Mouse (Mus musculus) effector memory CD4-positive, alpha-beta T cell, adult 7 months (primary cell): Measurements from ENCODE around the gene Hist1h1c. TPM values are rescaled to one million over a fixed set of nuclear protein-coding genes. Genes with fewer than 3 reads are reported as not detected.

Experiments used
- polyA plus RNA-seq: library from polyadenylated mRNA; unstranded; fragments of 100-300 nt; shearing (Covaris generic); gene quantifications from one replicate; pipeline ENCODE4 v1.2.1, GENCODE M21; 2017

Hist1h1c gene
- 38.7 TPM for polyA plus RNA-seq

GRCm38 (mm10) chr13:23738677-23739068 is at the start of gene Hist1h1c:
Gene Hist1h1c (plus strand): TSS chr13:23738808.

GRCm38 (mm10) chr13:23695514-23695913 is 43.1 kb upstream of the Hist1h1c start, which contains the start of gene Hist1h1t:
Gene Hist1h1t (plus strand): TSS chr13:23695814.

DNA sequence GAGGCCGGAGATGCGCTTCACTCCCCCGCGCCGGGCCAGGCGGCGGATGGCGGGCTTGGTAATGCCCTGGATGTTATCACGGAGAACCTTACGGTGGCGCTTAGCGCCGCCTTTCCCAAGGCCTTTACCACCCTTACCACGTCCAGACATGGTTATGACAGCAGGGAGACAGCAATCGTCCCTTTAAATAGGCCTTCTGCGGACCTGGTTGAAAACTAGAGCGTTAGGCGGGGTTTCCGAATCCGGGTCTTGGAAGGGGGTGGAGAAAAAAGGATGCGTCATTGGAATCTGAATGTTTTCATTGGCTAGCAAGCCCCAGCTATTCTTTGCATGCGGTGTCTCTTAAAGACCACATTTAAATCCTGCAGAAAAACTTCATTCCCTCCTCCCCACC is 40.3 kb upstream of the Hist1h1c start, which contains the start of gene Hist1h4c:
TSS of gene Hist1h4c (minus strand) at position 155 of the 394 bp plus-strand sequence.

DNA sequence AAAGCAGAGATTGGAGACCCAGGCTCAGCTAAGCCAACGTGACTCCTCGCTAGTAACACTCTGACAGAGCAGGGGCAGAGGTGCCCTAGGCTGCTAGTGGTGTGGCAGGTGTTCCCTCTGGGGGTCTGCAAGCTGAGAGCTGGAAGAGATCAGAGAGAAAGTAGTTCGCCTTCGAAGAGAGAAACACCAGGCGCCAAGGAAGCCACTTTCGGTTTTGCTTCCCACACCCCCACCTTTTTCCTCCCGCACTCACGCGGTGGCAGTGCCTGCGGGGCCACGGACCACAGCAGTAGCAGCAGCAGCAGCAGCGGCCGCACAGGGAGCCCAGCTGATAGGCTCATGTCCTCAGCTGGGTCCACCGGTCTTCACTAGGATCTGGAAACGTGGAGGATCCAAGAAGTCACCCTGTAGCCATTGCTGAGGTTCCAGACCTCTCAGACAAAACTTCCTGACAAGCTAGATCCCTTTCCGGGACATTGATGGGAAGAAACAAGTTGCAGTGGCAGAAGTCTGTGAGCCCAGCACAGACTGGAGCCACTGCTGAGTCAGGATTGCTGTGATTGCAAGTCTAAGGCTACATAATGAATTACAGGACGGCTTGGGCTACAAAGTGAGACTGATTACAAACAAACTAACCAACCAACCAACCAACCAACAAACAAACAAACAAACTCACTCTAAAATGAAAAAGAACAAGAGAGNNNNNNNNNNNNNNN is 28.1 kb upstream of the Hist1h1c start, which contains the start of gene Hfe:
TSS of gene Hfe (minus strand) at position 481 of the 716 bp plus-strand sequence.

GRCm38 (mm10) chr13:23745381-23746161 is 7.0 kb downstream of the Hist1h1c start, which contains the start of gene Hist1h3c:
Gene Hist1h3c (minus strand): TSS chr13:23745602.

DNA sequence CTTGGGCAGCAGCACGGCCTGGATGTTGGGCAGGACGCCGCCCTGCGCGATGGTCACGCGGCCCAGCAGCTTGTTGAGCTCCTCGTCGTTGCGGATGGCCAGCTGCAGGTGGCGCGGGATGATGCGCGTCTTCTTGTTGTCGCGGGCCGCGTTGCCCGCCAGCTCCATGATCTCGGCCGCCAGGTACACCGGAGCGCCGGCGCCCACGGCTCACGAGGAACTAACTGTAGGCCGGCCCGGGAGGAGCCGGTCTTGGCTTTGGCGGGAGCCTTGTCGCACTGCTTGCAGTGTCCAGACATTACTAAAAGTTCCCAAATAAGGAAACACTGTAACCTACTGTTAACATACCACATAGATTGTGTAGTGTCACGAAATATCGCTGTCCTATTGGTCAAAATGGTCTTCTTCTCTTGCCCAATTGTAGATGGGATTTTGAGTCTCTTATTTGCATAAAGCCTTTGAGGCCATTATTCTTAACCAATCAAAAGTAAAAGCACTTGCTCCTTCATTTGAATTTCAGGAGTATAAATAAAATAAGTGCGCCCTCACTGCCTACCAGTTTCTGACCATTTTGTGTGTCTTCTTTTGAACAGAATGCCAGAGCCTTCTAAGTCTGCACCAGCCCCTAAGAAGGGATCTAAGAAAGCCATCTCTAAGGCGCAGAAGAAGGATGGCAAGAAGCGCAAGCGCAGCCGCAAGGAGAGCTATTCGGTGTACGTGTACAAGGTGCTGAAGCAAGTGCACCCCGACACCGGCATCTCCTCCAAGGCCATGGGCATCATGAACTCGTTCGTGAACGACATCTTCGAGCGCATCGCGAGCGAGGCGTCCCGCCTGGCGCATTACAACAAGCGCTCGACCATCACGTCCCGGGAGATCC is 7.8 kb downstream of the Hist1h1c start, which contains the start of gene Hist1h2bb:
TSS of gene Hist1h2bb (plus strand) at position 534 of the 880 bp plus-strand sequence.

DNA sequence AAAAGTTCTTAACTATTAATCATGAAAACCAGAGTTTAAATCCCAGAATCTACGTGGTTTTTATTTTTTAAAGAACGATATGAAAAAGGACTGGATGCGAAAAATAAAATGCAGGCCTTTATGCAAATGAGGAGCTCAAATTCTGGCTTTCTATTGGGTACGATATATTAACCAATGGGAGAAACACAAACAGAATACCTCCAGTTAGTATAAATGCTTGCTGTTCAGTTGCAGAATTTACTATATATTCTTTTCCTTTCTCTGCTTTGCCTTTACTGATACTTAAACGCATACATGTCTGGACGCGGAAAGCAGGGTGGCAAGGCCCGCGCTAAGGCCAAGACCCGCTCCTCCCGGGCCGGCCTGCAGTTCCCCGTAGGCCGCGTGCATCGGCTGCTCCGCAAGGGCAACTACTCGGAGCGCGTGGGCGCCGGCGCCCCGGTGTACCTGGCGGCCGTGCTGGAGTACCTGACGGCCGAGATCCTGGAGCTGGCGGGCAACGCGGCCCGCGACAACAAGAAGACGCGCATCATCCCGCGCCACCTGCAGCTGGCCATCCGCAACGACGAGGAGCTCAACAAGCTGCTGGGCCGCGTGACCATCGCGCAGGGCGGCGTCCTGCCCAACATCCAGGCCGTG is 12.3 kb downstream of the Hist1h1c start, which contains the start of gene Hist1h2ab:
TSS of gene Hist1h2ab (plus strand) at position 288 of the 639 bp plus-strand sequence.

GRCm38 (mm10) chr13:23752067-23752741 is 13.6 kb downstream of the Hist1h1c start, which contains the start of gene Hist1h3b:
Gene Hist1h3b (plus strand): TSS chr13:23752267.

GRCm38 (mm10) chr13:23756790-23757189 is 18.2 kb downstream of the Hist1h1c start, which contains the start of gene Hist1h4b:
Gene Hist1h4b (plus strand): TSS chr13:23757013.

GRCm38 (mm10) chr13:23760972-23761864 is 22.6 kb downstream of the Hist1h1c start, which contains the start of gene Hist1h4a:
Gene Hist1h4a (minus strand): TSS chr13:23761230.

GRCm38 (mm10) chr13:23761871-23762821 is 23.5 kb downstream of the Hist1h1c start, which contains the start of gene Hist1h3a:
Gene Hist1h3a (minus strand): TSS chr13:23762386.

DNA sequence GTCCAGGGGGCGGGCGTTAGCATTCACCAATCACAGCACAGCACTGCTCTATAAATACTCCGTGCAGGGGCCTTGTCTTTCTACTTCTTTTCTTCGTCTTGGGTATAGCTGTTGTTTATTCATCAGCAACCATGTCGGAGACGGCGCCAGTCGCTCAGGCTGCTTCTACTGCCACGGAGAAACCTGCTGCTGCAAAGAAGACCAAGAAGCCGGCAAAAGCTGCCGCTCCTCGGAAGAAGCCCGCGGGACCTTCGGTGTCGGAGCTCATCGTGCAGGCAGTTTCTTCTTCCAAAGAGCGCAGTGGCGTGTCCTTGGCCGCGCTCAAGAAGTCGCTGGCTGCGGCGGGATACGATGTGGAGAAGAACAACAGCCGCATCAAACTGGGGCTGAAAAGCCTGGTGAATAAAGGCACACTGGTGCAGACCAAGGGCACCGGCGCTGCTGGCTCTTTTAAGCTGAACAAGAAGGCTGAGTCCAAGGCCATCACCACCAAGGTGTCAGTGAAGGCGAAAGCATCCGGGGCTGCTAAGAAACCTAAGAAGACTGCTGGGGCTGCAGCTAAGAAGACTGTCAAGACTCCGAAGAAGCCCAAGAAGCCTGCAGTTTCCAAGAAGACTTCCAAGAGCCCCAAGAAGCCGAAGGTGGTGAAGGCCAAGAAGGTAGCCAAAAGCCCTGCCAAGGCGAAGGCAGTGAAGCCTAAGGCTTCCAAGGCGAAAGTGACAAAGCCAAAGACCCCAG is 25.1 kb downstream of the Hist1h1c start, which contains the start of gene Hist1h1a:
TSS of gene Hist1h1a (plus strand) at position 81 of the 738 bp plus-strand sequence.

DNA sequence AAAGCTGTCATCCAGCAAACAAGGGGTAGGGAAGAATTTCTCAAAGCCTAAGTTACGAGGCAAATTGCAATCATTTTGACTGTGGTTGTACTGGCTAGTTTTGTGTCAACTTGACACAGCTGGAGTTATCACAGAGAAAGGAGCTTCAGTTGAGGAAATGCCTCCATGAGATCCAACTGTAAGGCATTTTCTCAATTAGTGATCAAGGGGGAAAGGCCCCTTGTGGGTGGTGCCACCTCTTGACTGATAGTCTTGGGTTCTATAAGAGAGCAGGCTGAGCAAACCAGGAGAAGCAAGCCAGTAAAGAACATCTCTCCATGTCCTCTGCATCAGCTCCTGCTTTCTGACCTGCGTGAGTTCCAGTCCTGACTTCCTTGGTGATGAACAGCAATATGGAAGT is 31.0 kb downstream of the Hist1h1c start, which contains the start of gene Trim38:
TSS of gene Trim38 (plus strand) at position 301 of the 400 bp plus-strand sequence.

